Mouse (Mus musculus) neural tube, embryonic 14.5 days (tissue): Measurements from ENCODE around the gene Pspc1. TPM values are rescaled to one million over a fixed set of nuclear protein-coding genes. Genes with fewer than 3 reads are reported as not detected.
A peak's percentile ranks its signal among the peaks of the same experiment; 100 is the strongest.
"Not testable (repeated sequence)": the region's sequence is repeated elsewhere in the genome, so short reads cannot be mapped to it uniquely, and the experiment has no call there.

Experiments used
- ATAC-seq: fragments of 200-750 bp; cut with Nextera tagmentation; 2 replicates; pipeline ENCODE4 v1.8.0; 2017; ENCODE audit warnings: low read depth, mild to moderate bottlenecking, moderate TSS enrichment, moderate library complexity
- H3K27ac ChIP-seq: fragments of 300-500 bp; sonication (generic); 2 replicates; pipeline ENCODE4 v1.5.1; 2014; ENCODE audit warnings: low read depth, mild to moderate bottlenecking, control low read depth, low read length, moderate library complexity, mixed read lengths
- H3K27me3 ChIP-seq: fragments of 300-500 bp; sonication (generic); 2 replicates; pipeline ENCODE4 v1.6.1; 2014; ENCODE audit warnings: low read length; ENCODE audit not compliant: control insufficient read depth, insufficient read depth
- H3K36me3 ChIP-seq: fragments of 300-500 bp; sonication (generic); 2 replicates; pipeline ENCODE4 v1.6.1; 2014; ENCODE audit warnings: low read length, mixed read lengths; ENCODE audit not compliant: control insufficient read depth, insufficient read depth
- H3K4me1 ChIP-seq: fragments of 300-500 bp; sonication (generic); 2 replicates; pipeline ENCODE4 v1.6.1; 2014; ENCODE audit warnings: low read length; ENCODE audit not compliant: control insufficient read depth, insufficient read depth
- H3K4me2 ChIP-seq: fragments of 300-500 bp; sonication (generic); 2 replicates; pipeline ENCODE4 v1.6.1; 2014; ENCODE audit warnings: mild to moderate bottlenecking, low read depth, low read length, control low read depth
- H3K4me3 ChIP-seq: fragments of 300-500 bp; sonication (generic); 2 replicates; pipeline ENCODE4 v1.5.1; 2014; ENCODE audit warnings: low read depth, low read length, control low read depth, mixed read lengths
- H3K9ac ChIP-seq: fragments of 300-500 bp; sonication (generic); replicated peaks from 2 replicates; pipeline ENCODE4 v1.6.1; 2014; ENCODE audit warnings: low read depth, mild to moderate bottlenecking, control low read depth, low read length, mixed read lengths
- H3K9me3 ChIP-seq: fragments of 300-500 bp; sonication (generic); 2 replicates; pipeline ENCODE4 v1.6.1; 2016; ENCODE audit warnings: low read length; ENCODE audit not compliant: control insufficient read depth
- WGBS: fragments of 180-500 bp; shearing (Covaris S2); extraction: QIAGEN DNeasy Blood & Tissue Kit; methylation state at CpG from one replicate; pipeline ENCODE4 v1.1.7; 2014; 5-methylcytosine and 5-hydroxymethylcytosine counted together
- polyA plus RNA-seq: library from polyadenylated mRNA; unstranded; fragments of >200 nt; fragmentation: Nextera tagmentation; extraction: Ambion mirVana; gene quantifications from 2 replicates; pipeline ENCODE4 v1.2.1, GENCODE M21; 2014

Gene Pspc1
- 51.3 and 72.5 TPM in 2 replicates for polyA plus RNA-seq

DNA sequence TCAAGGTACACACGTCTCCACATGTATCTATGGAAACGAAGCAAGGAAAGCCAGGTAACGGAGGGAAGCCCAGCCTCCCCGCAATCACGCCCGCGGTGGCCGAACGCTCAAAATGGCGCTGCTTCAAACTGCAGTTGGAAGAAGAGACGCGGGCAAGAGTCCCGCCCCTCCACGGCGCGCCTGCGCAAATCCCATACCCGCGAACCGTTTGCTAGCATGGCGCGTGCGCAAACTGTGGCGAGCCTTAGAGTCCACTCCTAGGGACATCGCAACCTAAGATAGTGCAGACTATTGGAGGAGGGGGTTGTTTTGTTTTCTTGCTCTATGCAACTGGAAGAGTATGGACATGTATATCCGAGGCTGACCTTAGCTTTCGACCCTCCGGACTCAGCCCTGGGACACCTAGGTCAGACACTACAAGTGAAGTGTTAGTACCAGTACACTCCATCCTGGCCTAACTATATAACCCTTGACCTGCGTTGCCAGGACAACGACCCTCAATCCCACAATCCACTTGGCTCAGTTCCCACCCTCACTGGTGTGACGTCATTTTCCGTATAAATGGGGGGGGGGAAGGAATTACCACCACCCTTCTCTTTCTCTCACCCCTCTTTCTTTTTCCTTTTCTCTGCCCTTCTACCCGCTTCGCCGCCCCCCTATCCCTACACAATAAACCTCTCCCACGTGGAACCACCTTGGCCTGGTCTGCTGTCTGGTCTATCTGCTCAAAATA lies at the start of gene Pspc1:
Pspc1 (minus strand) TSS at position 117 of the 733 bp plus-strand sequence.
- no peaks in the 10 kb centered on the region for H3K36me3 ChIP-seq

DNA sequence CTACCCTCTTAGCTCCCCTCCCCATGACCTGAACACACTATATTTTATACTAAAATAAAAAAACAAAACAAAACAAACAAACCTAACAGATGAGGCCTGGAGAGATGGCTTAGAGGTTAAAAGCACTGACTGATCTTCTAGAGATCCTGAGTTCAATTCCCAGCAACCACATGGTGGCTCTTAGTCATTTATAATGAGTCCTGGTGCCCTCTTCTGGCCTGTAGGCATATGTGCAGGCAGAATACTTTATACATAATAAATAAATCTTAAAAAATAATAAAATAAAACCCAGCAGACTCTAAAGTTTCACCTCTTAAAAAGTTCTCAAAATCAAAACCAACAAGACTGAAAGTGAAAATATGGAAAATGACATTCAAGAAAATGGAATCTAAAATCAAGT lies 46.4 kb upstream of the Pspc1 start:
- H3K36me3 ChIP-seq = no peaks in the 10 kb centered on the region
- no peaks in the 10 kb centered on the region for H3K9me3 ChIP-seq
- H3K27me3 ChIP-seq = no peaks in the 10 kb centered on the region
- no peaks in the 10 kb centered on the region for H3K4me1 ChIP-seq
- ATAC-seq = no peak
- no peak overlapping the region for H3K27ac ChIP-seq
- no peak overlapping the region for H3K4me3 ChIP-seq
- H3K4me2 ChIP-seq = no peak overlapping the region
- no peak overlapping the region for H3K9ac ChIP-seq

More for the DNA sequence above, at the start of gene Pspc1:
- peak within 1 kb of the TSS; percentile 88 for H3K9ac ChIP-seq
- peak within 1 kb of the TSS; percentile 86 for H3K4me3 ChIP-seq
- under 1% methylated on average over 36 of the region's 36 CpGs for WGBS
- H3K27ac ChIP-seq = peak within 1 kb of the TSS; percentile 93
- peak; percentile 96 for ATAC-seq
- peaks cover 16% of the 10 kb centered on the region; the same call in 1 of the 2 replicates for H3K4me1 ChIP-seq
- no peaks in the 10 kb centered on the region for H3K9me3 ChIP-seq
- H3K27me3 ChIP-seq = no peaks in the 10 kb centered on the region
- peak within 1 kb of the TSS; percentile 82 for H3K4me2 ChIP-seq

GRCm38 (mm10) chr14:56817616-56818015 lies 39.5 kb upstream of the Pspc1 start:
- Histone ChIP-seq H3K36me3 (no peaks in the 10 kb centered on the region), H3K9ac (no peak overlapping the region), H3K4me3 (no peak overlapping the region), H3K4me2 (0 out of 2 replicates have a peak overlapping the region, but pooled peaks have one; percentile 6), H3K27me3 (no peaks in the 10 kb centered on the region), H3K9me3 (no peaks in the 10 kb centered on the region), H3K27ac (no peak overlapping the region), H3K4me1 (no peaks in the 10 kb centered on the region)
- 10% methylated on average over 10 of the region's 11 CpGs for WGBS
- no peak for ATAC-seq

DNA sequence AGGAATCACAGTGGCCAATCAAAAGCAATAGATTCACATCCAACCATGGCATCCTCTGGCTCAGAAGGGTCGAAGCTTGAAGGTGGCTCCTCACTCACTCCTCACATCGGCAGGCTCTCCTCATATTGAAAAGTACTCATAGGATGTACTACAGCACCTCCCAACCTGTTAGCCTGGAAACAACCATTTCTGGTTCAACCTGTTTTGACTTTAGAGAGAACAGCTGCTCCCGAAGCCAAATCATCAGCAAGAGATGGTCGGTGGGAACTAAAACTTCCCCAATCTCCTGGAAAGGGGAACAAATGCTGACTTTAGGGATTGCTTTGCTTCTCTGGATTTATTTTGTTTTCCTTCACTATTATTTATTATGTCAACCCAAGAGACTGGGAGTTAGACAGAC lies 39.0 kb upstream of the Pspc1 start:
- Histone ChIP-seq H3K4me3 (no peak overlapping the region), H3K36me3 (no peaks in the 10 kb centered on the region), H3K4me1 (no peaks in the 10 kb centered on the region), H3K27me3 (no peaks in the 10 kb centered on the region), H3K9ac (no peak overlapping the region), H3K4me2 (no peak overlapping the region), H3K27ac (no peak overlapping the region), H3K9me3 (no peaks in the 10 kb centered on the region)
- 73% methylated on average over 4 of the region's 4 CpGs for WGBS
- ATAC-seq = no peak

DNA sequence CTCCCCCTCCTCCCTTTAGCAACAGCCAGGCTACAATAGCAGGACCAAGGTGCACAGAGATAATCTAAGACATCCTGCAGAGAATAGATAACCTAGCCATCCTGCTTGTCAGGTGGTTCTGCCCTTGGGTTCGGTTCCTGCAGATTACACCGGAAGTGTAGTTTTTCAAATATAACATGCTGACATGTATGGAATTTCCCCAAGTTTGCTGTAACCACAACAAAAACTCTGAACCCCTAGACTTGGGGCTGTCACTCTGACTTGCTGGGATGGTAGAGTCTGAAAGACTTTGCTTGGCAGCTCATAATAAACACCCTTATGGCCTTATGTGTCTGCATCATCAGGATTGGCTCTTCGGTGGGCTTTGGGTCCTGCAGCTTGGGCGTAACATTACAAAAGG lies 38.4 kb upstream of the Pspc1 start:
- no peak overlapping the region for H3K9ac ChIP-seq
- H3K9me3 ChIP-seq = no peaks in the 10 kb centered on the region
- no peak overlapping the region for H3K27ac ChIP-seq
- H3K4me1 ChIP-seq = no peaks in the 10 kb centered on the region
- no peaks in the 10 kb centered on the region for H3K36me3 ChIP-seq
- H3K4me3 ChIP-seq = no peak overlapping the region
- H3K4me2 ChIP-seq = no peak overlapping the region
- no peak for ATAC-seq
- no peaks in the 10 kb centered on the region for H3K27me3 ChIP-seq
- WGBS = 95% methylated on average over 4 of the region's 4 CpGs

DNA sequence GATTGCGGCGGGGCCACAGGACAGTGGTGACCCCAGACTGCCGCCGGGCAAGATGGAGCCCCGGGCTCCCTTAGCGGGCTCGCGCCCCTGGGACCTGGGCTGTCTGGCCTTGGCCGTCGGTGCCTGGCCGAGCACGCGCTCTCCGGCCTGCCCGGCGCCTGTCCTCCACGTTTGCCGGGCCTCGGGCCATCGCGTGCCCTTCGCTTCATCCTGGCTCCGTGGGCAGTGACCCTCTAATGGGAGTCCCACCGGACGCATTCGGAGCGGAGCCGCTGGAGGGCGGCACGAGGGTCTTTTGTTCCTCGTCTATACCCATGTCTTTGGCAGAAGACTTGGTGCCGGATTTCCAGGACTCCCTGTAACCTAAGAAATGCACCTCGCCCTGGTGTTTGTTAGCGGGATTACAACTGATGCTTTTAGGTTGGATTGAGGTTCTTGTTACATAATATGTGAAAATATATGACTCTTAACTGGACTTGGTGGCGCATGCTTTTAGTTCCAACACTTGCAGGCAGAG lies 34.5 kb upstream of the Pspc1 start:
- Histone ChIP-seq H3K27me3 (no peaks in the 10 kb centered on the region), H3K4me3 (peak overlapping the region; percentile 53), H3K4me2 (peak overlapping the region; percentile 54), H3K9me3 (no peaks in the 10 kb centered on the region), H3K9ac (peak overlapping the region; percentile 76), H3K27ac (peak overlapping the region; percentile 93), H3K4me1 (peaks cover 10% of the 10 kb centered on the region), H3K36me3 (no peaks in the 10 kb centered on the region)
- peak; percentile 43 for ATAC-seq
- under 1% methylated on average over 35 of the region's 35 CpGs for WGBS

GRCm38 (mm10) chr14:56811701-56812339 lies 33.7 kb upstream of the Pspc1 start, which contains the start of gene Zmym5:
TSS of gene Zmym5 (minus strand) at chr14:56811716.
- not testable (repeated sequence) for H3K27me3 ChIP-seq, H3K9me3 ChIP-seq, H3K36me3 ChIP-seq
- Histone ChIP-seq H3K4me2 (peak within 1 kb of the TSS; percentile 54), H3K4me1 (peaks cover 10% of the 10 kb centered on the region), H3K4me3 (peak within 1 kb of the TSS; percentile 64), H3K9ac (peak within 1 kb of the TSS; percentile 76), H3K27ac (peak within 1 kb of the TSS; percentile 93)
- WGBS = 1% methylated on average over 20 of the region's 72 CpGs
- peak; percentile 98 for ATAC-seq

- not testable (repeated sequence) for H3K9me3 ChIP-seq, ATAC-seq, H3K27me3 ChIP-seq, H3K36me3 ChIP-seq
- Histone ChIP-seq H3K4me1 (peaks cover 10% of the 10 kb centered on the region), H3K4me2 (peak overlapping the region; percentile 45), H3K4me3 (peak overlapping the region; percentile 64), H3K27ac (peak overlapping the region; percentile 79), H3K9ac (peak overlapping the region; percentile 72)
- WGBS = under 1% methylated on average over 39 of the region's 86 CpGs
These were observed 32.9 kb upstream of the Pspc1 start for GRCm38 (mm10) chr14:56810781-56811690.
